Mouse (Mus musculus): ENCODE measurements around the gene Borcs5.

DNA sequence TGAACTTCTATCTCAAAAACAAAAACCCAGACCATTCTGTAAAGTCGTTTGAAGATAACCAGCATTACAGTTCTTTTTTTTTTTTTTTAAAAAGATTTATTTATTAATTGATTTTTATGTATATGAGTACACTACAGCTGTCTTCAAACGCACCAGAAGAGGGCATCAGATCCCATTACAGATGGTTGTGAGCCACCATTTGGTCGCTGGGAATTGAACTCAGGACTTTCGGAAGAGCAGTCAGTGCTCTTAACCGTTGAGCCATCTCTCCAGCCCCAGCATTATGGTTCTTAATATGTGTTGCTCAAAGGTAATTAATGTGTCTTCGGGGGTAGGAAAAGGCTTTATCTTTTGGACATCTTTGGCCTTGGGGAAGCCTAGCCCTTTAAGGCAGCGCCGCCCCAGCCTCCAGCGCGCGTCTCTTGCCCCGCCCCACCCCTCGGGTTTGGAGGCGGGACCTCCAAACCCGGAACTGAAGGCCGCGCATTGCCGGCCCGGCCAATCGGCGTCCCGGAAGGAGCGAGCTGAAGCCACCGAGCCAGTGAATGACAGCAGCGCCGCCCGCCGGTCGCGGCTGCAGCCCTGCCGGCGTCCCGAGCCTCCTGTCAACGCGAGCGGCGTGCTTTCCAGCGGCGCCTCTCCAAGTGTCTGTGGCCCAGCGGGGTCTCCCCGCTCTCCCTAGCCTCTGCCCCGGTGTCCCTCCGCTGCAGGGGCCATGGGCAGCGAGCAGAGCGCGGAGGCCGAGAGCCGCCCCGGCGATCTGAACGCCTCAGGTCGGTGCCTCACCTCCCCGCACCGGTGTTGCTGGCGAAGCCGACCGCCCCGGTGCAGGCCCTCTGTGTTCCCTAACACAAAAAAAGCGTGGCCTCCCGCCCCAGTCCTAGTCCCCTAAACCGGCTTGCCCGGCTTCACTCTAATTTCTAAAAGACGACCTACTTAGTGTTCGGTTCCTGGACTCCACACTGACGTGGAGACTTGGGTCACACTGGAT, 1.5 kb downstream of the Borcs5 start:
- TF ChIP-seq CTCF (IDR thresholded peaks at IDR 0.05; ENCODE audit: low read depth), result peak; percentile 67
- TF ChIP-seq EP300 (IDR thresholded peaks at IDR 0.05; ENCODE audit: low read depth), result 0 out of 2 replicates have a peak, but pooled peaks have one; percentile 11
